Comparison of ENCODE assay signal across 16 mouse cellular contexts in the genomic region with DNA sequence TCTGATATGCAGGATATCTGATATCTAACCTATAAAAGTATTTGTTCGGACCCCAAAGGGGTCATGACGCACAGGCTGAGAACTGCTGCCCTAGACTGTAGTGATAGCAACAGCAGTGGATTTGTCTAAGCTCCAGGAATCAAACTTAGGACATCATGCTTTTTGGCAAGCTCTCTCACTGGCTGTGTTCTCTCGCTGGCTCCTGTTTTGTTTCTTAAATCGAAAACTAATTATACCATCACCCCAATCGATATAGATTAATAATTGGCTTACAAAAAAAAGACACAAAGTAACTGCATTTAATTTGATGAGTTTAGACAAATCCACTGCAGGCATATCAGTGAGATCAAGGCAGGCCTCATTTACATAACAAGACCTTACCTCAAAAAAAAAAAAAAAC.
"Had no signal": no experiment of that assay in that cellular context is flagged by ENCODE, and none has a peak within 500 bp of the region (broad histone marks: within the 10 kb centered on the region; RNA-seq: fewer than 3 reads in every experiment).

No protein-coding gene starts in this region.

- H3K4me2 ChIP-seq: lung, embryonic 15.5 days; midbrain, embryonic 11.5 days; midbrain, embryonic 13.5 days; midbrain, embryonic 15.5 days; neural tube, embryonic 12.5 days had no signal

- ATAC-seq: lung, postnatal 0 days; midbrain, embryonic 13.5 days; midbrain, embryonic 15.5 days had no signal

- H3K9me3 ChIP-seq: lung, embryonic 15.5 days; megakaryocyte, embryonic 14.5 days; midbrain, embryonic 13.5 days; midbrain, embryonic 15.5 days; neural tube, embryonic 12.5 days had no signal

- H3K27me3 ChIP-seq: lung, embryonic 15.5 days; midbrain, embryonic 13.5 days; midbrain, embryonic 15.5 days; neural tube, embryonic 12.5 days had no signal

- H3K4me1 ChIP-seq: lung, embryonic 15.5 days; megakaryocyte, embryonic 14.5 days; midbrain, embryonic 13.5 days; midbrain, embryonic 15.5 days; neural tube, embryonic 12.5 days had no signal

- H3K9ac ChIP-seq: lung, embryonic 15.5 days; midbrain, embryonic 13.5 days; midbrain, embryonic 15.5 days; neural tube, embryonic 12.5 days had no signal

- H3K4me3 ChIP-seq: lung, embryonic 15.5 days; megakaryocyte, embryonic 14.5 days; midbrain, embryonic 13.5 days; midbrain, embryonic 15.5 days; neural tube, embryonic 12.5 days had no signal

- H3K36me3 ChIP-seq: lung, embryonic 15.5 days; midbrain, embryonic 13.5 days; midbrain, embryonic 15.5 days; neural tube, embryonic 12.5 days had no signal

- DNase-seq: lung, adult 2 months; lung, postnatal 14 days; lung, postnatal 36 days; right cerebral cortex, postnatal 14 days; spleen, adult 18-20 months; thymus, adult 18-20 months; thymus, postnatal 14 days; thymus, postnatal 36 days had no signal

- H3K27ac ChIP-seq: lung, embryonic 15.5 days; macrophage; midbrain, embryonic 13.5 days; midbrain, embryonic 15.5 days; neural tube, embryonic 12.5 days had no signal
